Mouse (Mus musculus) liver, embryonic 13.5 days (tissue): ENCODE data around the gene Gm2974. TPM values are rescaled to one million over a fixed set of nuclear protein-coding genes. Genes with fewer than 3 reads are reported as not detected.
"Not testable (repeated sequence)": the region's sequence is repeated elsewhere in the genome, so short reads cannot be mapped to it uniquely, and the experiment has no call there.

Experiments used
- ATAC-seq: fragments of 200-750 bp; cut with Nextera tagmentation; 2 replicates; pipeline ENCODE4 v1.8.0; 2017; ENCODE audit warnings: low read depth, mild to moderate bottlenecking, moderate number of reproducible peaks, moderate library complexity
- DNase-seq: peaks from one replicate; pipeline ENCODE4 v3.0.0; 2022
- H3K27ac ChIP-seq: fragments of 300-500 bp; sonication (generic); 2 replicates; pipeline ENCODE4 v1.5.1; 2015; ENCODE audit warnings: moderate library complexity, mild to moderate bottlenecking, inconsistent platforms
- H3K27me3 ChIP-seq: fragments of 300-500 bp; sonication (generic); 2 replicates; pipeline ENCODE4 v1.6.1; 2015; ENCODE audit warnings: mild to moderate bottlenecking, inconsistent platforms
- H3K36me3 ChIP-seq: fragments of 300-500 bp; sonication (generic); 2 replicates; pipeline ENCODE4 v1.6.1; 2015; ENCODE audit warnings: mild to moderate bottlenecking, inconsistent platforms
- H3K4me1 ChIP-seq: fragments of 300-500 bp; sonication (generic); replicated peaks from 2 replicates; pipeline ENCODE4 v1.6.1; 2015; ENCODE audit warnings: inconsistent platforms
- H3K4me2 ChIP-seq: fragments of 300-500 bp; sonication (generic); 2 replicates; pipeline ENCODE4 v1.6.1; 2015; ENCODE audit warnings: inconsistent platforms, mild to moderate bottlenecking, moderate library complexity
- H3K4me3 ChIP-seq: fragments of 300-500 bp; sonication (generic); replicated peaks from 2 replicates; pipeline ENCODE4 v1.5.1; 2015; ENCODE audit warnings: mild to moderate bottlenecking, inconsistent platforms
- H3K9ac ChIP-seq: fragments of 300-500 bp; sonication (generic); 2 replicates; pipeline ENCODE4 v1.6.1; 2015; ENCODE audit warnings: mild to moderate bottlenecking, inconsistent platforms
- H3K9me3 ChIP-seq: fragments of 300-500 bp; sonication (generic); replicated peaks from 2 replicates; pipeline ENCODE4 v1.6.1; 2016; ENCODE audit warnings: inconsistent platforms
- WGBS: fragments of 180-500 bp; shearing (Covaris S2); methylation state at CpG from one replicate; pipeline ENCODE4 v1.1.7; 2015; ENCODE audit not compliant: insufficient replicate concordance; 5-methylcytosine and 5-hydroxymethylcytosine counted together
- polyA plus RNA-seq: library from polyadenylated mRNA; unstranded; fragments of >200 nt; fragmentation: Nextera tagmentation; extraction: Ambion mirVana; gene quantifications from 2 replicates; pipeline ENCODE4 v1.2.1, GENCODE M21; 2015

Gm2974 gene
- polyA plus RNA-seq: not detected in 2 replicates

DNA sequence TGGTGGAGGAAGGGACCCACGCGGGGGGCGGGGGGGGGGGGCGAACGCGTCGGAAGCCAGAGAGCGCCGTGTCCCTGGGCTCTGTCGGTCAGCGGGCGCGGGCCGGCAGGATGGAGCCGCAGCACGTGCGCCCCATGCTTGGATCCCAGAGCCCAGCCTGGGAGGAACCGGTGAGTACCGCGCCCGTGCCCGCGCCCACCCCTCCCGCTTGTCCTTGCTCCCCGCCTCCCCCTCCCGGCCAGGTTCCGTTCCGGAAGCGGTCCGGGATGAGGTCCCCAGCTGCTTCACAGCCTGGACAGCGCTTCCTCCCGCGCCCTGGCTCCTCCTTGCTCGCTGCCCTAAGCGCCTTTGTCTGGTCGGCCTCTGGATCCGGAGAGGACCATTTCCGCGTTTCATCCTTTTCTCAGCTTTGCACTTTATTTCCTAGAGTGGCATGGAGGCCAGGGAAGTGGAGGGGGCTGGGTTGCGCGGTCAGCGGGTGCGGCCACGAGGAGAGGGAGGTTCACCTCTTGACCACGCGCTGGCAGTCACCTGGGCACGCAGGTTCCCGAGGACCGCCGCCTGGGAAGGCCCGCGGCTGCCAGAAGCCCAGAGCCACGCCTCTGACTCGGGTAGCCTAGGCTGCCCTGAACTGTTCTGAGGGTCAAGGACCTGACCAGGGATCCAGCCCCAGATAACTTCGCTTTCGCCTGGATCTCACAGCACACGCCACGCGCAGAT, at the start of gene Gm2974:
Gm2974 (plus strand) TSS at position 86 of the 720 bp plus-strand sequence.
- 9% methylated on average over 38 of the region's 59 CpGs for WGBS
- not testable (repeated sequence) for H3K36me3 ChIP-seq, H3K9me3 ChIP-seq, H3K4me3 ChIP-seq, H3K9ac ChIP-seq, ATAC-seq, DNase-seq, H3K4me1 ChIP-seq, H3K4me2 ChIP-seq, H3K27me3 ChIP-seq, H3K27ac ChIP-seq

DNA sequence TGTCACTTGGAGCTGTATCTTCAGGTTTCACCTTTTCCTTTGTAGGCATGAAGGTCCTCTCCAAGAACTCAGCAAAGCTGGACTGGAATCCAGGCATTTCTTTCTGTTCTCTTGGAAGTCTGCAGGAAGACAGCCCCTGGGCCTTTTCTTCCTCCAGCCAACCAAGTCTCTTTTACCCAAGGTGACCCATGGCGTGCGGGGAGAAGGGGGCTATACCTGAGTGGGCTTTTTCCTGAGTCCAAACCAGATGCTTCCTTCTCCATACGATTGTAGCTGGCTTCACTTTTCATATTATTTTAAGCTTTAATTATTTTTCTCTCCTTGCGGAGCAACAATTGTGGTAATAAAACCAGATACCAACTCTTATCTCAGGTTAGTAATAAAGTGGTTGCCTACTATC, 40.7 kb upstream of the Gm2974 start:
- H3K4me1 ChIP-seq, H3K9me3 ChIP-seq, H3K4me3 ChIP-seq, ATAC-seq, H3K36me3 ChIP-seq, H3K4me2 ChIP-seq, H3K27me3 ChIP-seq, DNase-seq, H3K27ac ChIP-seq, H3K9ac ChIP-seq: not testable (repeated sequence)
- WGBS: 75% methylated on average over 4 of the region's 4 CpGs

DNA sequence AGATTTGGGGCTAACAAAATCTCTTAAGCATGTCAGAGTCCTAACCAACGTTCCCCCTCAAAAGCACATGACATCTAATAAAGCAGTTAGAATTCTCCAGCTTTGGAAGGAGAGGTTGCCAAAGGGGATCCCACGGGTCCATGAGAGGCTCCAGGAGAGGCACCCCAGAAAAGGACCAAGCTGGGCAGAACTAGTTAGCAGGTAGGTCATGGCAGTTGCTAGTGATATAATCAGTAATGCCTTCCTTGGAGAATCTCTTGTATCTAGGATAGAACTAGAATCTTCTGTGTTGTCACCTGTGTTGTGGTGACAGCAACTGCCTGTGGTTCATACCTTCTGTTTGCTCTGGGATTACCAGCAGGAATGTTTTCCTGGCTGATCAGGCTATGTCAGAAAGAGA, 17.6 kb upstream of the Gm2974 start, which contains the start of gene Gm3127:
Gm3127 (plus strand) TSS at position 301 of the 400 bp plus-strand sequence.
- not testable (repeated sequence) for H3K27ac ChIP-seq, H3K9me3 ChIP-seq, H3K4me1 ChIP-seq, DNase-seq, H3K4me2 ChIP-seq, H3K27me3 ChIP-seq, H3K4me3 ChIP-seq, H3K36me3 ChIP-seq, ATAC-seq, H3K9ac ChIP-seq
- WGBS: 31% methylated on average over 1 of the region's 2 CpGs

DNA sequence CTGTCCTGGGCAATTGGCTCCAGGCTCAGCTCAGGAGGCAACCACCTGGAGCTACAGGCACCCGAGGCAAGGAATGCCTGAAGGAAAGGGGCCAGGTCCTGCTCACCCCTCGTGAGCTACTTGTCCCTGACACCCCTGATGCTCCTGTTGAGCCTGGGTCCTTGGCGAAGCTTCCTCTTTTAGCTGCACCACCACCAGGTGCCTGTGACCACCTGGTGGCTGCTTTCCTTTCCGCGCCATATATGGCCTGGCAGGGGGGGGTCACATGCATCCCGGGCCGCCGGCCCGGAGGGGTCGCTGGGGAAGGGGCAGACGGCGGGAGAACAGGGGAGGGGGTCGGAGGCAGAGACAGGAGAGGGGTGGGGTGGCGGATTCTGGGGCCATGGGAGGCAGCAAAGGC, 346 bp upstream of the Gm2974 start:
- not testable (repeated sequence) for DNase-seq, H3K4me3 ChIP-seq, ATAC-seq, H3K27me3 ChIP-seq, H3K27ac ChIP-seq, H3K9me3 ChIP-seq, H3K36me3 ChIP-seq, H3K9ac ChIP-seq, H3K4me2 ChIP-seq, H3K4me1 ChIP-seq
- WGBS: 7% methylated on average over 13 of the region's 14 CpGs

DNA sequence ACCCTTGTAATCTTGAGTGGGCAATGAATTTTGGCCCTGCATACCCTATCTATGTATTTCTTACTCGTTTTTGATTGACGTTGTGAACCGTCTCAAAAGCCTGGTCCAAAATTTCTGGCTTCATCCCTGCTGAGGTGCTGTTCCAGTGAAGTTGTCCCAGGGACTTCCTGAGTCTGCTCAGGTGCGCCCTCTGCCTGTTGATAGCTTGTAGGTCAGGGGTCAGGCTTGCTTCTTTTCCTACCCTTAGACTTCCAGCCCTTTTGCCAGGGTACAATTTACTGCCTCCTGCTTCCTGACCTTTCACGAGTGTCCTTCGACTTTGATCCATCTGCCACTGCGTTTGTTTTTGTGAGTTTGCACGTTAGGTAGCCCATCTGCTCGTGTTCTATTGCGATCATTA, 999 bp downstream of the Gm2974 start:
- not testable (repeated sequence) for H3K4me1 ChIP-seq, H3K36me3 ChIP-seq, DNase-seq, H3K4me2 ChIP-seq, H3K9me3 ChIP-seq, H3K27me3 ChIP-seq, H3K9ac ChIP-seq, H3K27ac ChIP-seq, ATAC-seq, H3K4me3 ChIP-seq
- WGBS: 26% methylated on average over 7 of the region's 10 CpGs

DNA sequence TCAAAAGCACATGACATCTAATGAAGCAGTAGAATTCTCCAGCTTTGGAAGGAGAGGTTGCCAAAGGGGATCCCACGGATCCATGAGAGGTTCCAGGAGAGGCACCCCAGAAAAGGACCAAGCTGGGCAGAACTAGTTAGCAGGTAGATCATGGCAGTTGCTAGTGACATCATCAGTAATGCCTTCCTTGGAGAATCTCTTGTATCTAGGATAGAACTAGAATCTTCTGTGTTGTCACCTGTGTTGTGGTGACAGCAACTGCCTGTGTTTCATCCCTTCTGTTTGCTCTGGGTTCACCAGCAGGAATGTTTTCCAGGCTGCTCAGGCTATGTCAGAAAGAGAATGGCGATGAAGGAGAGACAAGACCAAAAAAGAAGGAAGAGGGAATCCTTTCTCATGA, 67.0 kb downstream of the Gm2974 start, which contains the start of gene Gm3138:
Gm3138 (plus strand) TSS at position 301 of the 400 bp plus-strand sequence.
- H3K27me3 ChIP-seq, H3K36me3 ChIP-seq, H3K27ac ChIP-seq, H3K4me1 ChIP-seq, DNase-seq, H3K9ac ChIP-seq, H3K4me3 ChIP-seq, ATAC-seq, H3K4me2 ChIP-seq, H3K9me3 ChIP-seq: not testable (repeated sequence)
- WGBS: no CpG with 5 or more reads among the region's 2 CpGs

Other genes starting within 250 kb of the Gm2974 start
- not detected in 2 replicates for gene Gm3095, start 219.0 kb upstream of the Gm2974 start, polyA plus RNA-seq
- gene Gm3099, start 184.2 kb upstream of the Gm2974 start, polyA plus RNA-seq: not detected in 2 replicates
- not detected in 2 replicates for gene Gm5796, start 158.6 kb upstream of the Gm2974 start, polyA plus RNA-seq
- gene Gm3115, start 98.5 kb upstream of the Gm2974 start, polyA plus RNA-seq: not detected in 2 replicates
- not detected in 2 replicates for gene Gm8108, start 72.0 kb upstream of the Gm2974 start, polyA plus RNA-seq
- not detected in 2 replicates for gene Gm3127, start 17.5 kb upstream of the Gm2974 start, polyA plus RNA-seq
- not detected in 2 replicates for gene Gm3138, start 67.1 kb downstream of the Gm2974 start, polyA plus RNA-seq
- not detected in 2 replicates for gene Gm3149, start 134.7 kb downstream of the Gm2974 start, polyA plus RNA-seq
- not detected in 2 replicates for gene 2610042L04Rik, start 152.2 kb downstream of the Gm2974 start, polyA plus RNA-seq
- not detected in 2 replicates for gene Gm3159, start 214.9 kb downstream of the Gm2974 start, polyA plus RNA-seq
- not detected in 2 replicates for gene Gm3164, start 232.9 kb downstream of the Gm2974 start, polyA plus RNA-seq
- not detected in 2 replicates for gene Gm3173, start 248.4 kb downstream of the Gm2974 start, polyA plus RNA-seq